Mouse (Mus musculus) small intestine, adult 2 months (tissue): ENCODE data around the gene Csf2. TPM values are rescaled to one million over a fixed set of nuclear protein-coding genes. Genes with fewer than 3 reads are reported as not detected.
A peak's percentile ranks its signal among the peaks of the same experiment; 100 is the strongest.

Experiments
- H3K27ac ChIP-seq: fragments of 200-500 bp; 2 replicates; pipeline ENCODE4 v1.5.1; 2012; ENCODE audit warnings: low read depth, low read length, control low read depth, inconsistent platforms; ENCODE audit not compliant: insufficient read depth
- H3K27me3 ChIP-seq: fragments of 200-500 bp; 2 replicates; pipeline ENCODE4 v1.6.1; 2012; ENCODE audit warnings: mild to moderate bottlenecking, moderate library complexity, low read length, inconsistent platforms; ENCODE audit not compliant: control insufficient read depth, insufficient read depth
- H3K36me3 ChIP-seq: fragments of 200-500 bp; 2 replicates; pipeline ENCODE4 v1.6.1; 2012; ENCODE audit warnings: mild to moderate bottlenecking, low read length, control low read depth, inconsistent platforms; ENCODE audit not compliant: control insufficient read depth, insufficient read depth
- H3K4me1 ChIP-seq: fragments of 200-500 bp; 2 replicates; pipeline ENCODE4 v1.6.1; 2012; ENCODE audit warnings: low read length, inconsistent platforms, mixed read lengths; ENCODE audit not compliant: control insufficient read depth, insufficient read depth, insufficient read length
- H3K4me3 ChIP-seq: fragments of 200-500 bp; 2 replicates; pipeline ENCODE4 v1.5.1; 2012; ENCODE audit warnings: low read depth, mild to moderate bottlenecking, control low read depth, inconsistent platforms, low read length, moderate library complexity
- CTCF ChIP-seq: fragments of 200-500 bp; IDR thresholded peaks from 2 replicates; pipeline ENCODE4 v1.5.1; 2012; ENCODE audit warnings: low read depth, mild to moderate bottlenecking, control low read depth, inconsistent platforms, low read length, moderate library complexity, mixed read lengths; ENCODE audit not compliant: insufficient replicate concordance, insufficient read length; ENCODE audit errors: extremely low read depth
- POLR2A ChIP-seq: fragments of 200-500 bp; IDR thresholded peaks from 2 replicates; pipeline ENCODE4 v1.6.1; 2012; ENCODE audit warnings: low read depth, mild to moderate bottlenecking, control low read depth, inconsistent platforms, low read length, moderate library complexity
- WGBS: fragments of 180-500 bp; shearing (Covaris S2); methylation state at CpG from one replicate; pipeline ENCODE4 v1.1.7; 2018; 5-methylcytosine and 5-hydroxymethylcytosine counted together
- polyA plus RNA-seq: library from polyadenylated mRNA; depleted of rRNA; stranded (reverse); fragments of >200 nt; gene quantifications from 2 replicates; pipeline ENCODE4 v1.2.3, GENCODE M21; 2012

Gene Csf2
- polyA plus RNA-seq, 1 experiment, result 0.22 TPM

DNA sequence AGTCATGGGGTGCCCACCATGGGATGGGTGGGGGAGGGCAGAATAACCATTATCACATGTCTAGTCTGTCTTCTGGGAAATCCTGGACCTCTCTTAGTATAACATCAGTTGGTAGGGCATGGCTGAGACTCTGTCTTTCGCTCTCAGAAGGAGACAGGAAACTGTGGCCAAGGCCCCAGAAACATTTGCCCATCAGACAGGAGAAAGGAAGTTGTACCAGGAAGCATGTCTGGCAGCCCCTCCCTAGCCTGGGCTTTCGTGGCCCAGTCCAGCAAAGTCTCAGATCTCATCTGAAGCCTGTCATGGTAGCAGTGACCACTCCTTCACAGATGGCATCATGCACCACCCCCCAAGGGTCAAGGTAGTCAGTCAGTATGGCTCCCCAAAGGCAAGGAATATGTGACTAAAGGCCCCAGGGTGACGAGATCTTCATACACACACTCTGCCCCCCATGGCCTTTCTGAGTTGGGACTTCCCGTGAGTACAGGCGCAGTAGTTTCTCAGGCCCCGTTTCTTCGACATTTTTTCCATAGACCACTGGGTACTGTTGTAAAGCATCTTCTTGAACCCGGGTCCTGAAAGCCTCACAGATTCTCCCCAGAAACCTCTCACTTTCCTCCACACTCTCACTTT lies 38.5 kb upstream of the Csf2 start:
- TF ChIP-seq CTCF (no peak), POLR2A (no peak)
- no peak overlapping the region for H3K27ac ChIP-seq
- H3K36me3 ChIP-seq, result no peaks in the 10 kb centered on the region
- 70% methylated on average over 8 of the region's 8 CpGs for WGBS
- H3K4me3 ChIP-seq, result no peak overlapping the region
- H3K27me3 ChIP-seq, result no peaks in the 10 kb centered on the region
- no peaks in the 10 kb centered on the region for H3K4me1 ChIP-seq

DNA sequence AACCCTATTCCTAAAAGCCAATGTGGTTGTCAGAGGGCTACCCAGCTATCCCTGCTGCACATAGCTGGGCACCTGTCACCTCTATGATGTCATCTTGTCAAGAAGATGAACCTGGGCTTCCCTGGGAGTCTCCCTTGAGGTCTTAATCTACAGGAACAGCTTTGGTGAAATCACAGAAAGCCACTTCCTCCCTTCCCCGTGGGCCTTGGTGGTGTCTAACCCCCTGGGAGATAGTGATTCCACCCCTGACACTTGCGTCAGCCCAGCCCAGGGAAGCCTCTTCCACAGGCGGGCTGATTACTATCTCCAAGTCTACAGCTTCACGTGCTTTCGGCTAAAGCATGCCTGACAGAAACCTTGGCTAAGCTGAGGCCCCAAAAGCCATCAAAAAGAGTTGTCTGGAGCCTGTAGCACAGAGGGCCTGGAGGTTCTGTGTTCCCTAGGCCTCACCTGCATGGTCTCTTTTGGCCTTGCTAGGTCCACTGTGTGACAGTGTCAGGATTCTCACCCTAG lies 22.0 kb upstream of the Csf2 start:
- 63% methylated on average over 5 of the region's 5 CpGs for WGBS
- TF ChIP-seq POLR2A, result no peak
- no peak for TF ChIP-seq CTCF
- H3K4me1 ChIP-seq, result no peaks in the 10 kb centered on the region
- H3K27me3 ChIP-seq, result no peaks in the 10 kb centered on the region
- no peak overlapping the region for H3K4me3 ChIP-seq
- no peaks in the 10 kb centered on the region for H3K36me3 ChIP-seq
- H3K27ac ChIP-seq, result no peak overlapping the region

GRCm38 (mm10) chr11:54269191-54269896 lies 19.9 kb upstream of the Csf2 start:
- WGBS, result 69% methylated on average over 3 of the region's 3 CpGs
- Histone ChIP-seq H3K4me3 (no peak overlapping the region), H3K27me3 (no peaks in the 10 kb centered on the region), H3K4me1 (no peaks in the 10 kb centered on the region), H3K36me3 (no peaks in the 10 kb centered on the region), H3K27ac (no peak overlapping the region)
- no peak for TF ChIP-seq POLR2A
- no peak for TF ChIP-seq CTCF

DNA sequence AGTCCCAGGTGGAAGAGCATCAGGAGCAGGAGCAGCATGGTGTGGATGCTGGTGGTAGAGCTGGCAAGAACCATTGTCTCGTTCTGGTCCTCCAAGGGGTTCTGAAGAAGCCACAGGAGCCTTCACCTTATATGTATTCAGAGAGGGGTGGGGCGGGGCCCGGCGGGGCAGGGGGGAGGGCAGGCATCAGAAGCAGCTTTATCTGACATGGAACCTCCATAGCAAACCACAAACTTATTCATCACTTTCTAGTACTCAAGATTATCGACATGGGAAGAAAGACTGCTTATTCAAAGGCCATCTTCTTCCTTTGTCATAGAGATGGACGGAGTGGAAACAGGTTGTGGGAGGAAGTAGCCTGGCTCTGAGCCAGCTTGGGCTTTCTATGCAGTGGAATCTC lies 17.7 kb upstream of the Csf2 start, which contains the start of gene Il3:
Il3 (minus strand) TSS at position 101 of the 400 bp plus-strand sequence.
- TF ChIP-seq CTCF (no peak), POLR2A (no peak)
- no peak within 1 kb of the TSS for H3K27ac ChIP-seq
- no peak within 1 kb of the TSS for H3K4me3 ChIP-seq
- H3K27me3 ChIP-seq, result no peaks in the 10 kb centered on the region
- no peaks in the 10 kb centered on the region for H3K4me1 ChIP-seq
- H3K36me3 ChIP-seq, result no peaks in the 10 kb centered on the region
- 72% methylated on average over 6 of the region's 6 CpGs for WGBS

GRCm38 (mm10) chr11:54264542-54264941 lies 15.1 kb upstream of the Csf2 start:
- no peak overlapping the region for H3K27ac ChIP-seq
- no peaks in the 10 kb centered on the region for H3K4me1 ChIP-seq
- WGBS, result 34% methylated on average over 2 of the region's 2 CpGs
- no peaks in the 10 kb centered on the region for H3K36me3 ChIP-seq
- no peak for TF ChIP-seq CTCF
- TF ChIP-seq POLR2A, result no peak
- H3K4me3 ChIP-seq, result no peak overlapping the region
- H3K27me3 ChIP-seq, result no peaks in the 10 kb centered on the region

DNA sequence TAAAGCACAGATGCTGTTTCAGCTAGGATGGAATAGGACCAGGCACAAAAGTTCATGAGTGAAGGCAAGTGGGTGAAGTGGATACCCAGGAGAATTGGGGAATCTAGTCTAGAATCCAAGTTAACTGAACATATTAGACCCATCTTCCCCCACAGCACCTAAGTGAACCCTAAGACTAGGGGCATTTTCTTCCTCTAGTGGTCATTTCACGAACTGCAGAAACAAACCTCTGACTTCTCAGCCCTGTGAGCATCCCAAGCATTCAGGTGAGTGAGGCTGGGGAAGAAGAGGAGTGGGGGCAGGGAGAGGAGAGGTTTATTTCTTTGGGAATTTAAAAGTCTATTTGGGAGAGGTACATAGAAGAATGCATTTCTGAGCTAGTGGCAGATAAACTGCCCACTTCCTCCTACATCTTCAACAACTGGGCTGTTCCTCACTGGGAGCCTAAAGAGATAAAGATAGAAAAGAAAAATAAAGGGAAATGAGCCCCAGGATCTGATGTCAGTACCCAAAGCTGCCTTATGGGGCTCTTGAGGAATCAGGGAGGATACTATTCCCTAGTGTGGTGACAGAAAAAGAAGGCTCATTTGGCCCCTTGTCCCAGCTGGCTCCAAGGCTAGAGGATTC lies 14.1 kb upstream of the Csf2 start:
- no peaks in the 10 kb centered on the region for H3K27me3 ChIP-seq
- no peak overlapping the region for H3K4me3 ChIP-seq
- peak; percentile 14; the same call in 1 of the 2 replicates for TF ChIP-seq CTCF
- no peak for TF ChIP-seq POLR2A
- no peaks in the 10 kb centered on the region for H3K4me1 ChIP-seq
- WGBS, result 14% methylated on average over 1 of the region's 1 CpGs
- H3K36me3 ChIP-seq, result no peaks in the 10 kb centered on the region
- H3K27ac ChIP-seq, result no peak overlapping the region
